Mouse (Mus musculus): ENCODE measurements around the gene F7. TPM values are rescaled to one million over a fixed set of nuclear protein-coding genes. Genes with fewer than 3 reads are reported as not detected.

The F7 gene
- total and polyA plus RNA-seq, 2 experiments from 2014 or later: 0.08 to 0.33 TPM

- H3K27ac ChIP-seq (ENCODE audit: low read depth, low read length): no peak overlapping the region
- DNase-seq (no peak), ATAC-seq (no peak)
- no peak overlapping the region for H3K4me3 ChIP-seq (ENCODE audit: low read depth, low read length)
- no peak overlapping the region for H3K4me2 ChIP-seq (ENCODE audit: low read depth)
- H3K36me3 ChIP-seq (ENCODE audit: insufficient read depth): peaks cover 98% of the 10 kb centered on the region
- no peaks in the 10 kb centered on the region for H3K4me1 ChIP-seq (ENCODE audit: insufficient read depth)
- TF ChIP-seq CTCF (IDR thresholded peaks at IDR 0.05; ENCODE audit: low read depth): no peak
- no peak overlapping the region for H3K9ac ChIP-seq
- H3K9me3 ChIP-seq (ENCODE audit: low read length): no peaks in the 10 kb centered on the region
- H3K27me3 ChIP-seq (ENCODE audit: insufficient read depth, low read length): no peaks in the 10 kb centered on the region
- 85% methylated on average over 7 of the region's 7 CpGs for WGBS
These were observed 51.7 kb downstream of the F7 start for GRCm38 (mm10) chr8:13077542-13077941.

Other genes with a start within 250 kb of the F7 start
- gene Mcf2l, start 152.2 kb upstream of the F7 start, total RNA-seq (2014; rRNA removed): 371 and 376 TPM in 2 replicates
- gene Mcf2l, start 152.2 kb upstream of the F7 start, polyA plus RNA-seq (2015; fragmentation: Nextera tagmentation; extraction: Ambion mirVana): 89.6 and 118 TPM in 2 replicates
- gene F10, start 11.3 kb downstream of the F7 start, total RNA-seq (2014; rRNA removed): 0.15 and 0.33 TPM in 2 replicates
- 0.16 and 0.25 TPM in 2 replicates for gene F10, start 11.3 kb downstream of the F7 start, polyA plus RNA-seq (2015; fragmentation: Nextera tagmentation; extraction: Ambion mirVana)
- 0.24 TPM in 1 of 2 replicates, not detected in the other for gene Proz, start 34.9 kb downstream of the F7 start, total RNA-seq (2014; rRNA removed)
- gene Proz, start 34.9 kb downstream of the F7 start, polyA plus RNA-seq (2015; fragmentation: Nextera tagmentation; extraction: Ambion mirVana): 0.91 TPM in 2 replicates
- 27.1 and 30.3 TPM in 2 replicates for gene Pcid2, start 79.4 kb downstream of the F7 start, total RNA-seq (2014; rRNA removed)
- gene Pcid2, start 79.4 kb downstream of the F7 start, polyA plus RNA-seq (2015; fragmentation: Nextera tagmentation; extraction: Ambion mirVana): 25.8 and 32.2 TPM in 2 replicates
- gene Cul4a, start 79.6 kb downstream of the F7 start, total RNA-seq (2014; rRNA removed): 72.6 and 101 TPM in 2 replicates
- 52.8 and 59.4 TPM in 2 replicates for gene Cul4a, start 79.6 kb downstream of the F7 start, polyA plus RNA-seq (2015; fragmentation: Nextera tagmentation; extraction: Ambion mirVana)
- 270 and 295 TPM in 2 replicates for gene Lamp1, start 133.1 kb downstream of the F7 start, total RNA-seq (2014; rRNA removed)
- 356 and 373 TPM in 2 replicates for gene Lamp1, start 133.1 kb downstream of the F7 start, polyA plus RNA-seq (2015; fragmentation: Nextera tagmentation; extraction: Ambion mirVana)
- 10.8 and 13.2 TPM in 2 replicates for gene Grtp1, start 174.6 kb downstream of the F7 start, total RNA-seq (2014; rRNA removed)
- 17.2 and 22.7 TPM in 2 replicates for gene Grtp1, start 174.6 kb downstream of the F7 start, polyA plus RNA-seq (2015; fragmentation: Nextera tagmentation; extraction: Ambion mirVana)
- 0.67 and 1.2 TPM in 2 replicates for gene Adprhl1, start 228.1 kb downstream of the F7 start, total RNA-seq (2014; rRNA removed)
- gene Adprhl1, start 228.1 kb downstream of the F7 start, polyA plus RNA-seq (2015; fragmentation: Nextera tagmentation; extraction: Ambion mirVana): not detected in 2 replicates

All from forebrain, postnatal 0 days (tissue).